Mouse (Mus musculus) kidney, adult 11 months (tissue): ENCODE measurements around the gene Fhit.
"Not testable (repeated sequence)": the region's sequence is repeated elsewhere in the genome, so short reads cannot be mapped to it uniquely, and the experiment has no call there.

Source experiments
- DNase-seq: peaks from one replicate; pipeline ENCODE4 v3.0.0; 2022

The Fhit gene

GRCm38 (mm10) chr14:11161751-11162231 is at the start of gene Fhit:
TSS of gene Fhit (minus strand) at chr14:11162035.
- DNase-seq, result peak; percentile 96

- DNase-seq, result no peak
These were observed 45.0 kb upstream of the Fhit start for GRCm38 (mm10) chr14:11206786-11207185.

GRCm38 (mm10) chr14:11160806-11161450 is 907 bp downstream of the Fhit start:
- peak; percentile 96 for DNase-seq

GRCm38 (mm10) chr14:11159641-11160040 is 2.2 kb downstream of the Fhit start:
- DNase-seq, result peak; percentile 35

GRCm38 (mm10) chr14:11159021-11159420 is 2.8 kb downstream of the Fhit start:
- peak; percentile 93 for DNase-seq

GRCm38 (mm10) chr14:11157741-11158140 is 4.1 kb downstream of the Fhit start:
- peak; percentile 52 for DNase-seq

- peak; percentile 54 for DNase-seq
These were observed 10.1 kb downstream of the Fhit start for GRCm38 (mm10) chr14:11151634-11152321.

- no peak for DNase-seq
These were observed 27.8 kb downstream of the Fhit start for GRCm38 (mm10) chr14:11133787-11134735.

GRCm38 (mm10) chr14:11132637-11133474 is 29.0 kb downstream of the Fhit start:
- peak; percentile 11 for DNase-seq

- DNase-seq, result peak; percentile 15
These were observed 36.7 kb downstream of the Fhit start for GRCm38 (mm10) chr14:11125096-11125495.

- no peak for DNase-seq
These were observed 42.8 kb downstream of the Fhit start for GRCm38 (mm10) chr14:11119076-11119475.

- no peak for DNase-seq
These were observed 76.2 kb downstream of the Fhit start for GRCm38 (mm10) chr14:11085596-11085995.

GRCm38 (mm10) chr14:11083946-11084345 is 77.9 kb downstream of the Fhit start:
- no peak for DNase-seq

GRCm38 (mm10) chr14:11083462-11083861 is 78.4 kb downstream of the Fhit start:
- DNase-seq, result no peak

- no peak for DNase-seq
These were observed 98.2 kb downstream of the Fhit start for GRCm38 (mm10) chr14:11063594-11063993.

GRCm38 (mm10) chr14:11060221-11060620 is 101.6 kb downstream of the Fhit start:
- DNase-seq, result no peak

- not testable (repeated sequence) for DNase-seq
These were observed 122.1 kb downstream of the Fhit start for GRCm38 (mm10) chr14:11039503-11040300.

- DNase-seq, result no peak
These were observed 140.4 kb downstream of the Fhit start for GRCm38 (mm10) chr14:11021391-11021790.

GRCm38 (mm10) chr14:10978651-10979050 is 183.2 kb downstream of the Fhit start:
- DNase-seq, result no peak

- DNase-seq, result no peak
These were observed 220.2 kb downstream of the Fhit start for GRCm38 (mm10) chr14:10941647-10942046.

- DNase-seq, result no peak
These were observed 228.2 kb downstream of the Fhit start for GRCm38 (mm10) chr14:10933667-10934066.
